7 mouse cellular contexts compared by ENCODE assay signal in the genomic region with DNA sequence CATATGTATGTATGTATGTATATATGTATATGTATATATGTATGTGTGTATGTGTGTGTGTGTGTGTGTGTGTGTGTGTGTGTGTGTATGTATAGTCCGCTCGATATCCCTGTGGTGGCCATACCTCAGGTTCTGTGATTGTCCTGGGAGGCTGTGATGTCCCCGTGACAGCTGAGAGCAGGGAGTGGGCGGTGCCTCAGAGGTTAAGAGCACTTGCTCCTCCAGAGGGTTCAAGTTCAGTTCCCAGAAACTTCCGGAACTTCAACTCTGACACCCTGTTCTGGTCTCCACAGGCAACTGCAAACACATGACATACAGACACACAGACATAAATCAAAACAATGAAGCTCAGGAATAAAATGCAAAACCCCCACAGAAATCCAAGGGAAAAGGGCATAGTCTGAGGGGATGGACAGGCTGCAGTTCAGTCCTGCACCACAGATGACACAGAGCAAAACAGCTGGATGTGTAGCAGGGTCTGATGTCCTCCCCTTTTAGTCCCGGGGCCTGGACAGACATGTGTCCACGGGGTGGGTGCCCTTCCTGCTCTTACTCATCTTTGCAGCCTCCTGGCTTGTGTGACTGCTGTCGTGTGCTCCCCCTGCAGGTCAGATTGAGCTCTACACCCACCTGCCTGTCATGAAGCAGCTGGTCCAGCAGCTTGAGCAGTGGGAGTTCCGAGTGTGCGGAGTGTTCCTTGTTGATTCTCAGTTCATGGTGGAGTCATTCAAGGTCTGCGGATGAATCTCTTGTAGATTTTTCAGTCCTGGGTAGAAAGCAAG. TPM values are rescaled to one million over a fixed set of nuclear protein-coding genes. Genes with fewer than 3 reads are reported as not detected.
DNase-seq lines count a peak whose midpoint lies in the region; TF ChIP-seq lines count a peak whose summit lies in the region.

No protein-coding gene starts in this region.

- intact Hi-C loops in left cerebral cortex, adult 2 months (cut with DNase I) = no loop called here

- H3K36me3 ChIP-seq in megakaryocyte, embryonic 14.5 days (replicated peaks; ENCODE audit: low read length) = peaks cover 66% of the 10 kb centered on the region

- peak; percentile 94 for TF ChIP-seq CTCF in cerebellum, adult 2 months (IDR thresholded peaks at IDR 0.05; ENCODE audit: borderline replicate concordance, insufficient read depth, low read depth, low read length)
- peak; percentile 95 for TF ChIP-seq CTCF in left cerebral cortex, adult 2 months (IDR thresholded peaks at IDR 0.05)

- no peak overlapping the region for H3K27ac ChIP-seq in cerebellum, adult 2 months (ENCODE audit: insufficient read depth, low read length)
- H3K27ac ChIP-seq in left cerebral cortex, adult 2 months = no peak overlapping the region

- no peaks in the 10 kb centered on the region for H3K4me1 ChIP-seq in cerebellum, adult 2 months (ENCODE audit: control insufficient read depth, insufficient read depth, low read length)
- H3K4me1 ChIP-seq in megakaryocyte, embryonic 14.5 days = peaks cover 24% of the 10 kb centered on the region

- 37% methylated on average over 11 of the region's 11 CpGs for WGBS in cerebellum, adult 2 months

- H3K27me3 ChIP-seq in cerebellum, adult 2 months (ENCODE audit: control insufficient read depth, insufficient read depth, low read length) = no peaks in the 10 kb centered on the region
- H3K27me3 ChIP-seq in megakaryocyte, embryonic 14.5 days (replicated peaks) = no peaks in the 10 kb centered on the region

- H3K9me3 ChIP-seq in megakaryocyte, embryonic 14.5 days = no peaks in the 10 kb centered on the region

- peak; percentile 70 for DNase-seq in T-cell, adult 2 months (ENCODE audit: low spot score)
- DNase-seq in cerebellum, adult 2 months = peak; percentile 81 to 82
- DNase-seq in forelimb bud, embryonic 11.5 days (ENCODE audit: low read depth, low spot score) = peak; percentile 61
- DNase-seq in induced T-regulatory cell, adult 2 months (ENCODE audit: low read depth) = peak; percentile 88
- DNase-seq in left cerebral cortex, adult 2 months (ENCODE audit: extremely low spot score in 1 of 2, low spot score in 2 of 2) = peak; percentile 71 to 76
- peak; percentile 70 for DNase-seq in right cerebral cortex, postnatal 25 days

- no peak overlapping the region for H3K4me3 ChIP-seq in cerebellum, adult 2 months (replicated peaks; ENCODE audit: insufficient read depth, low read depth, low read length)
- no peak overlapping the region for H3K4me3 ChIP-seq in left cerebral cortex, adult 2 months
- H3K4me3 ChIP-seq in megakaryocyte, embryonic 14.5 days (replicated peaks) = peak overlapping the region; percentile 62

- TF ChIP-seq POLR2A in cerebellum, adult 2 months (IDR thresholded peaks at IDR 0.05; ENCODE audit: borderline replicate concordance, insufficient read depth, low read length) = no peak

RNA-seq across cellular contexts. Expression of gene Fam216a, which starts 7.4 kb away (rescaled TPM):
- 94.8 and 98.5 TPM in 2 replicates for polyA plus RNA-seq in cerebellum, adult 2 months (2012; rRNA removed)
- 10 to 100 TPM; 68.0 to 73.4 TPM for total RNA-seq in left cerebral cortex, adult 2 months (2021)
- polyA plus RNA-seq in megakaryocyte, embryonic 14.5 days (2012; ENCODE audit: insufficient read depth, low replicate concordance) = 13.1 and 33.6 TPM in 2 replicates

RNA-seq across cellular contexts. Expression of gene Gpn3, which starts 7.9 kb away (rescaled TPM):
- 46.5 and 48.7 TPM in 2 replicates for polyA plus RNA-seq in cerebellum, adult 2 months (2012; rRNA removed)
- total RNA-seq in left cerebral cortex, adult 2 months (2021) = 10 to 100 TPM; 24.9 to 27.5 TPM
- 6.5 and 26.4 TPM in 2 replicates for polyA plus RNA-seq in megakaryocyte, embryonic 14.5 days (2012; ENCODE audit: insufficient read depth, low replicate concordance)

RNA-seq across cellular contexts. Expression of gene Arpc3, which starts 12.1 kb away (rescaled TPM):
- polyA plus RNA-seq in cerebellum, adult 2 months (2012; rRNA removed) = 189 and 203 TPM in 2 replicates
- 100 to 1,000 TPM; 200 to 216 TPM for total RNA-seq in left cerebral cortex, adult 2 months (2021)
- 10.4 and 49.2 TPM in 2 replicates for polyA plus RNA-seq in megakaryocyte, embryonic 14.5 days (2012; ENCODE audit: insufficient read depth, low replicate concordance)

RNA-seq across cellular contexts. Expression of gene Vps29, which starts 25.4 kb away (rescaled TPM):
- polyA plus RNA-seq in cerebellum, adult 2 months (2012; rRNA removed) = 170 and 180 TPM in 2 replicates
- total RNA-seq in left cerebral cortex, adult 2 months (2021) = 100 to 1,000 TPM; 180 to 190 TPM
- 20.9 TPM in 1 of 2 replicates, not detected in the other for polyA plus RNA-seq in megakaryocyte, embryonic 14.5 days (2012; ENCODE audit: insufficient read depth, low replicate concordance)

RNA-seq across cellular contexts. Expression of gene Rad9b, which starts 25.5 kb away (rescaled TPM):
- polyA plus RNA-seq in cerebellum, adult 2 months (2012; rRNA removed) = 6.9 TPM in 2 replicates
- 1 to 10 TPM; 3.1 to 4.0 TPM for total RNA-seq in left cerebral cortex, adult 2 months (2021)
- 0.25 TPM in 1 of 2 replicates, not detected in the other for polyA plus RNA-seq in megakaryocyte, embryonic 14.5 days (2012; ENCODE audit: insufficient read depth, low replicate concordance)
